Mouse (Mus musculus) liver, postnatal 0 days (tissue): ENCODE results near the gene Bap1.

Source experiments
- CTCF ChIP-seq: sonication (generic); IDR thresholded peaks from 2 replicates; pipeline ENCODE4 v1.5.1; 2016; ENCODE audit warnings: antibody characterized with exemption, low read depth
- EP300 ChIP-seq: IDR thresholded peaks from 2 replicates; pipeline ENCODE4 v1.6.1; 2016; ENCODE audit warnings: antibody characterized with exemption, low read depth, mild to moderate bottlenecking

GRCm38 (mm10) chr14:31248396-31248795 is 2.9 kb upstream of the Bap1 start:
- TF ChIP-seq CTCF: no peak
- no peak for TF ChIP-seq EP300
